In genomic region chr5:120525737-120526136, GRCm38 (mm10) we compare ENCODE assay signal across 14 mouse cellular contexts. TPM values are rescaled to one million over a fixed set of nuclear protein-coding genes. Genes with fewer than 3 reads are reported as not detected.
A peak's percentile ranks its signal among the peaks of the same experiment; 100 is the strongest.
DNase-seq lines count a peak whose midpoint lies in the region; ATAC-seq and TF ChIP-seq lines count a peak whose summit lies in the region.
"Had no signal": no experiment of that assay in that cellular context is flagged by ENCODE, and none has a peak within 500 bp of the region (broad histone marks: within the 10 kb centered on the region; RNA-seq: fewer than 3 reads in every experiment).

No protein-coding gene starts in this region.

- ATAC-seq in intestine, embryonic 16.5 days = peak; percentile 54; the same call in 1 of the 2 replicates
- ATAC-seq: activated CD4-positive, CD25-positive, alpha-beta regulatory T cell, adult 4 months had no signal

- H3K4me1 ChIP-seq in intestine, embryonic 16.5 days (ENCODE audit: control insufficient read depth, insufficient read depth, low read length) = no peaks in the 10 kb centered on the region
- H3K4me1 ChIP-seq in small intestine, adult 2 months (ENCODE audit: control insufficient read depth, insufficient read depth, insufficient read length, low read length) = no peaks in the 10 kb centered on the region; the same call in 1 of the 2 replicates
- H3K4me1 ChIP-seq in heart, embryonic 10.5 days = peaks cover 13% of the 10 kb centered on the region; the same call in 1 of the 2 replicates
- H3K4me1 ChIP-seq: embryonic facial prominence, embryonic 12.5 days; limb, embryonic 12.5 days; midbrain, embryonic 12.5 days had no signal

- TF ChIP-seq CTCF in small intestine, adult 2 months (IDR thresholded peaks at IDR 0.05; ENCODE audit: extremely low read depth, insufficient read length, insufficient replicate concordance, low read depth, low read length) = peak; percentile 38; the same call in 1 of the 2 replicates

- H3K36me3 ChIP-seq in intestine, embryonic 16.5 days (ENCODE audit: control insufficient read depth, insufficient read depth, low read length) = no peaks in the 10 kb centered on the region
- H3K36me3 ChIP-seq in small intestine, adult 2 months (ENCODE audit: control insufficient read depth, insufficient read depth, low read length) = no peaks in the 10 kb centered on the region; the same call in 1 of the 2 replicates
- peaks cover 17% of the 10 kb centered on the region for H3K36me3 ChIP-seq in heart, embryonic 10.5 days
- H3K36me3 ChIP-seq: embryonic facial prominence, embryonic 12.5 days; limb, embryonic 12.5 days; midbrain, embryonic 12.5 days had no signal

- H3K27ac ChIP-seq in intestine, embryonic 16.5 days (ENCODE audit: low read length) = no peak overlapping the region
- H3K27ac ChIP-seq in small intestine, adult 2 months (ENCODE audit: insufficient read depth, low read depth, low read length) = peak overlapping the region; percentile 29; the same call in 1 of the 2 replicates
- no peak overlapping the region for H3K27ac ChIP-seq in heart, embryonic 10.5 days
- H3K27ac ChIP-seq: embryonic facial prominence, embryonic 12.5 days; hindbrain, embryonic 10.5 days; limb, embryonic 12.5 days; midbrain, embryonic 12.5 days had no signal

- no peak overlapping the region for H3K4me3 ChIP-seq in intestine, embryonic 16.5 days (ENCODE audit: low read length)
- H3K4me3 ChIP-seq in small intestine, adult 2 months (ENCODE audit: low read depth, low read length) = no peak overlapping the region
- H3K4me3 ChIP-seq in heart, embryonic 10.5 days = no peak overlapping the region
- H3K4me3 ChIP-seq: embryonic facial prominence, embryonic 12.5 days; hindbrain, embryonic 10.5 days; limb, embryonic 12.5 days; midbrain, embryonic 12.5 days had no signal

- H3K4me2 ChIP-seq in intestine, embryonic 16.5 days (ENCODE audit: low read depth, low read length) = no peak overlapping the region
- H3K4me2 ChIP-seq: embryonic facial prominence, embryonic 12.5 days; limb, embryonic 12.5 days; midbrain, embryonic 12.5 days had no signal

- H3K27me3 ChIP-seq in intestine, embryonic 16.5 days (replicated peaks; ENCODE audit: control insufficient read depth, insufficient read depth, low read length) = no peaks in the 10 kb centered on the region
- no peaks in the 10 kb centered on the region for H3K27me3 ChIP-seq in small intestine, adult 2 months (ENCODE audit: control insufficient read depth, insufficient read depth, low read length)
- 0 out of 2 replicates have a peak, but pooled peaks cover 4% of the 10 kb centered on the region for H3K27me3 ChIP-seq in heart, embryonic 10.5 days (ENCODE audit: insufficient read depth, poor library complexity, severe bottlenecking)
- H3K27me3 ChIP-seq: embryonic facial prominence, embryonic 12.5 days; limb, embryonic 12.5 days; midbrain, embryonic 12.5 days had no signal

- H3K9me3 ChIP-seq in intestine, embryonic 16.5 days (ENCODE audit: control insufficient read depth, low read length) = no peaks in the 10 kb centered on the region
- no peaks in the 10 kb centered on the region for H3K9me3 ChIP-seq in heart, embryonic 10.5 days
- H3K9me3 ChIP-seq: embryonic facial prominence, embryonic 12.5 days; hindbrain, embryonic 10.5 days; limb, embryonic 12.5 days; midbrain, embryonic 12.5 days had no signal

- H3K9ac ChIP-seq in intestine, embryonic 16.5 days (ENCODE audit: low read depth, low read length) = no peak overlapping the region
- H3K9ac ChIP-seq: embryonic facial prominence, embryonic 12.5 days; limb, embryonic 12.5 days; midbrain, embryonic 12.5 days had no signal

- WGBS in intestine, embryonic 16.5 days = 32% methylated on average over 5 of the region's 5 CpGs
- 46% methylated on average over 5 of the region's 5 CpGs for WGBS in small intestine, adult 2 months
- 28% methylated on average over 5 of the region's 5 CpGs for WGBS in heart, embryonic 10.5 days

- no peak for TF ChIP-seq POLR2A in small intestine, adult 2 months (IDR thresholded peaks at IDR 0.05; ENCODE audit: low read depth, low read length)

- peak; percentile 59 for DNase-seq in embryo, embryonic 10 days (ENCODE audit: low spot score)
- no peak for DNase-seq in embryo, embryonic 11 days
- peak; percentile 18 for DNase-seq in lung, postnatal 25 days (ENCODE audit: low spot score)
- no peak for DNase-seq in lung, postnatal 10 days
- no peak for DNase-seq in adrenal gland, postnatal 14 days
- no peak for DNase-seq in heart, embryonic 10.5 days (ENCODE audit: low spot score)
- DNase-seq: gastrocnemius, postnatal 25 days had no signal

RNA-seq across cellular contexts. Expression of gene Slc8b1, which starts 14.8 kb away (rescaled TPM):
- polyA plus RNA-seq in intestine, embryonic 16.5 days (2015; fragmentation: Nextera tagmentation; extraction: Ambion mirVana) = 6.9 and 7.6 TPM in 2 replicates
- polyA plus RNA-seq in small intestine, adult 2 months (2012; rRNA removed) = 8.0 and 12.1 TPM in 2 replicates
- 33.5 and 35.6 TPM in 2 replicates for total RNA-seq in adrenal gland, postnatal 14 days (2021)
- polyA plus RNA-seq in heart, embryonic 10.5 days (2016; fragmentation: Nextera tagmentation; extraction: Ambion mirVana) = 4.2 and 5.9 TPM in 2 replicates

RNA-seq across cellular contexts. Expression of gene Plbd2, which starts 22.3 kb away (rescaled TPM):
- 43.9 and 46.9 TPM in 2 replicates for polyA plus RNA-seq in intestine, embryonic 16.5 days (2015; fragmentation: Nextera tagmentation; extraction: Ambion mirVana)
- 19.9 and 24.3 TPM in 2 replicates for polyA plus RNA-seq in small intestine, adult 2 months (2012; rRNA removed)
- 63.6 and 70.5 TPM in 2 replicates for total RNA-seq in adrenal gland, postnatal 14 days (2021)
- polyA plus RNA-seq in heart, embryonic 10.5 days (2016; fragmentation: Nextera tagmentation; extraction: Ambion mirVana) = 43.9 and 46.6 TPM in 2 replicates

RNA-seq across cellular contexts. Expression of gene Sds, which starts 49.4 kb away (rescaled TPM):
- polyA plus RNA-seq in intestine, embryonic 16.5 days (2015; fragmentation: Nextera tagmentation; extraction: Ambion mirVana) = 0.18 and 0.37 TPM in 2 replicates
- not detected in 2 replicates for polyA plus RNA-seq in small intestine, adult 2 months (2012; rRNA removed)
- 3.5 and 28.1 TPM in 2 replicates for total RNA-seq in adrenal gland, postnatal 14 days (2021)
- polyA plus RNA-seq in heart, embryonic 10.5 days (2016; fragmentation: Nextera tagmentation; extraction: Ambion mirVana) = 0.16 and 0.23 TPM in 2 replicates
- total RNA-seq: gastrocnemius, postnatal 25 days had no signal
- polyA plus RNA-seq: activated CD4-positive, CD25-positive, alpha-beta regulatory T cell, adult 4 months; embryonic facial prominence, embryonic 12.5 days; hindbrain, embryonic 10.5 days; limb, embryonic 12.5 days; midbrain, embryonic 12.5 days had no signal

RNA-seq across cellular contexts. Expression of gene Sdsl, which starts 53.1 kb away (rescaled TPM):
- polyA plus RNA-seq in intestine, embryonic 16.5 days (2015; fragmentation: Nextera tagmentation; extraction: Ambion mirVana) = 19.9 and 20.2 TPM in 2 replicates
- 27.3 and 46.4 TPM in 2 replicates for polyA plus RNA-seq in small intestine, adult 2 months (2012; rRNA removed)
- 43.0 and 43.7 TPM in 2 replicates for total RNA-seq in adrenal gland, postnatal 14 days (2021)
- 7.5 and 7.7 TPM in 2 replicates for polyA plus RNA-seq in heart, embryonic 10.5 days (2016; fragmentation: Nextera tagmentation; extraction: Ambion mirVana)
- polyA plus RNA-seq: activated CD4-positive, CD25-positive, alpha-beta regulatory T cell, adult 4 months had no signal

Comparison
In these comparisons a context has a peak if more than half of its experiments do, and no peak if none do; other contexts are left out.
1. DNase-seq: peak in embryo, embryonic 10 days (single experiment) and lung, postnatal 25 days (single experiment); none in embryo, embryonic 11 days (single experiment), lung, postnatal 10 days (single experiment), adrenal gland, postnatal 14 days (single experiment) and heart, embryonic 10.5 days (single experiment).